Mouse (Mus musculus): Measurements from ENCODE around the gene Erbb3. TPM values are rescaled to one million over a fixed set of nuclear protein-coding genes. Genes with fewer than 3 reads are reported as not detected.

Gene Erbb3
- polyA plus RNA-seq, 1 experiment, result 0.08 TPM

GRCm38 (mm10) chr10:128518833-128519232 lies 70.6 kb downstream of the Erbb3 start:
- Histone ChIP-seq H3K4me3 (replicated peaks) (no peak overlapping the region), H3K9me3 (no peaks in the 10 kb centered on the region), H3K36me3 (replicated peaks; ENCODE audit: low read length) (peaks cover 92% of the 10 kb centered on the region), H3K27me3 (replicated peaks) (peaks cover 1% of the 10 kb centered on the region), H3K4me1 (peaks cover 34% of the 10 kb centered on the region)
- TF ChIP-seq FLI1 (IDR thresholded peaks at IDR 0.05; ENCODE audit: low read length), result no peak

Other genes starting within 250 kb of the Erbb3 start
- 5.0 and 18.0 TPM in 2 replicates for gene Coq10a, start 220.7 kb downstream of the Erbb3 start, polyA plus RNA-seq (2012; ENCODE audit: insufficient read depth, low replicate concordance)
- gene Ankrd52, start 212.5 kb downstream of the Erbb3 start, polyA plus RNA-seq (2012; ENCODE audit: insufficient read depth, low replicate concordance), result 18.3 and 19.7 TPM in 2 replicates
- not detected in 2 replicates for gene Slc39a5, start 188.4 kb downstream of the Erbb3 start, polyA plus RNA-seq (2012; ENCODE audit: insufficient read depth, low replicate concordance)
- 458 and 1,055 TPM in 2 replicates for gene Nabp2, start 178.2 kb downstream of the Erbb3 start, polyA plus RNA-seq (2012; ENCODE audit: insufficient read depth, low replicate concordance)
- 17.0 and 19.5 TPM in 2 replicates for gene Rnf41, start 178.0 kb downstream of the Erbb3 start, polyA plus RNA-seq (2012; ENCODE audit: insufficient read depth, low replicate concordance)
- gene Smarcc2, start 130.4 kb downstream of the Erbb3 start, polyA plus RNA-seq (2012; ENCODE audit: insufficient read depth, low replicate concordance), result 86.7 and 138 TPM in 2 replicates
- gene Myl6, start 95.5 kb downstream of the Erbb3 start, polyA plus RNA-seq (2012; ENCODE audit: insufficient read depth, low replicate concordance), result 175 and 2,406 TPM in 2 replicates
- gene Myl6b, start 91.0 kb downstream of the Erbb3 start, polyA plus RNA-seq (2012; ENCODE audit: insufficient read depth, low replicate concordance), result 9.5 and 15.9 TPM in 2 replicates
- gene Esyt1, start 63.8 kb downstream of the Erbb3 start, polyA plus RNA-seq (2012; ENCODE audit: insufficient read depth, low replicate concordance), result 48.5 and 62.5 TPM in 2 replicates
- gene Zc3h10, start 41.9 kb downstream of the Erbb3 start, polyA plus RNA-seq (2012; ENCODE audit: insufficient read depth, low replicate concordance), result 21.5 and 24.2 TPM in 2 replicates
- gene Rpl41, start 40.3 kb downstream of the Erbb3 start, polyA plus RNA-seq (2012; ENCODE audit: insufficient read depth, low replicate concordance), result 1,477 and 10,817 TPM in 2 replicates
- 407 and 451 TPM in 2 replicates for gene Pa2g4, start 23.7 kb downstream of the Erbb3 start, polyA plus RNA-seq (2012; ENCODE audit: insufficient read depth, low replicate concordance)
- 3,363 and 5,964 TPM in 2 replicates for gene Rps26, start 37.1 kb upstream of the Erbb3 start, polyA plus RNA-seq (2012; ENCODE audit: insufficient read depth, low replicate concordance)
- 0.37 TPM in 1 of 2 replicates, not detected in the other for gene Ikzf4, start 56.3 kb upstream of the Erbb3 start, polyA plus RNA-seq (2012; ENCODE audit: insufficient read depth, low replicate concordance)
- gene Suox, start 84.4 kb upstream of the Erbb3 start, polyA plus RNA-seq (2012; ENCODE audit: insufficient read depth, low replicate concordance), result 0.36 TPM in 1 of 2 replicates, not detected in the other
- gene Rab5b, start 106.6 kb upstream of the Erbb3 start, polyA plus RNA-seq (2012; ENCODE audit: insufficient read depth, low replicate concordance), result 3.1 and 11.0 TPM in 2 replicates
- gene Pmel, start 114.5 kb upstream of the Erbb3 start, polyA plus RNA-seq (2012; ENCODE audit: insufficient read depth, low replicate concordance), result 0.20 TPM in 1 of 2 replicates, not detected in the other
- 3.6 and 5.7 TPM in 2 replicates for gene Cdk2, start 115.4 kb upstream of the Erbb3 start, polyA plus RNA-seq (2012; ENCODE audit: insufficient read depth, low replicate concordance)
- gene Dgka, start 155.2 kb upstream of the Erbb3 start, polyA plus RNA-seq (2012; ENCODE audit: insufficient read depth, low replicate concordance), result 2.8 and 4.7 TPM in 2 replicates
- gene Pym1, start 158.2 kb upstream of the Erbb3 start, polyA plus RNA-seq (2012; ENCODE audit: insufficient read depth, low replicate concordance), result 123 and 134 TPM in 2 replicates
- 3.4 TPM in 1 of 2 replicates, not detected in the other for gene Mmp19, start 201.3 kb upstream of the Erbb3 start, polyA plus RNA-seq (2012; ENCODE audit: insufficient read depth, low replicate concordance)
- gene Dnajc14, start 214.4 kb upstream of the Erbb3 start, polyA plus RNA-seq (2012; ENCODE audit: insufficient read depth, low replicate concordance), result 13.4 and 18.2 TPM in 2 replicates
- gene Tmem198b, start 214.7 kb upstream of the Erbb3 start, polyA plus RNA-seq (2012; ENCODE audit: insufficient read depth, low replicate concordance), result 0.95 and 2.0 TPM in 2 replicates
- 13.5 TPM in 1 of 2 replicates, not detected in the other for gene Sarnp, start 227.7 kb upstream of the Erbb3 start, polyA plus RNA-seq (2012; ENCODE audit: insufficient read depth, low replicate concordance)
- 13.9 TPM in 1 of 2 replicates, not detected in the other for gene Ormdl2, start 232.0 kb upstream of the Erbb3 start, polyA plus RNA-seq (2012; ENCODE audit: insufficient read depth, low replicate concordance)

Measured in megakaryocyte, embryonic 14.5 days (primary cell).